Mouse (Mus musculus) adrenal gland, postnatal 14 days (tissue): ENCODE measurements around the gene Fn3k. TPM values are rescaled to one million over a fixed set of nuclear protein-coding genes. Genes with fewer than 3 reads are reported as not detected.
A peak's percentile ranks its signal among the peaks of the same experiment; 100 is the strongest.

Source experiments
- DNase-seq: peaks from one replicate; pipeline ENCODE4 v3.0.0; 2021; ENCODE audit warnings: mixed read lengths
- long read RNA-seq, 2 experiments: library from polyadenylated mRNA; stranded (forward); transcript quantifications; one replicate each; pipeline ENCODE4 v2.0.0; 2021
- total RNA-seq: library from RNA; stranded (reverse); gene quantifications from 2 replicates; pipeline ENCODE4 v1.2.3, GENCODE M21; 2021

The Fn3k gene
- 7.6 and 13.7 TPM in 2 replicates for total RNA-seq
- long read RNA-seq, experiment 1, transcript Fn3k-201 (6 exons, 1,047 nt) = major isoform, 6 of 6 reads
- long read RNA-seq, experiment 1, partial matches to known transcripts = 0 of 6 reads
- long read RNA-seq, experiment 1, other reads (novel, unspliced or antisense) = 0 of 6 reads
- long read RNA-seq, experiment 2, transcript Fn3k-201 (6 exons, 1,047 nt) = major isoform, 5 of 8 reads
- long read RNA-seq, experiment 2, partial matches to known transcripts = 3 of 8 reads
- long read RNA-seq, experiment 2, other reads (novel, unspliced or antisense) = 0 of 8 reads

DNA sequence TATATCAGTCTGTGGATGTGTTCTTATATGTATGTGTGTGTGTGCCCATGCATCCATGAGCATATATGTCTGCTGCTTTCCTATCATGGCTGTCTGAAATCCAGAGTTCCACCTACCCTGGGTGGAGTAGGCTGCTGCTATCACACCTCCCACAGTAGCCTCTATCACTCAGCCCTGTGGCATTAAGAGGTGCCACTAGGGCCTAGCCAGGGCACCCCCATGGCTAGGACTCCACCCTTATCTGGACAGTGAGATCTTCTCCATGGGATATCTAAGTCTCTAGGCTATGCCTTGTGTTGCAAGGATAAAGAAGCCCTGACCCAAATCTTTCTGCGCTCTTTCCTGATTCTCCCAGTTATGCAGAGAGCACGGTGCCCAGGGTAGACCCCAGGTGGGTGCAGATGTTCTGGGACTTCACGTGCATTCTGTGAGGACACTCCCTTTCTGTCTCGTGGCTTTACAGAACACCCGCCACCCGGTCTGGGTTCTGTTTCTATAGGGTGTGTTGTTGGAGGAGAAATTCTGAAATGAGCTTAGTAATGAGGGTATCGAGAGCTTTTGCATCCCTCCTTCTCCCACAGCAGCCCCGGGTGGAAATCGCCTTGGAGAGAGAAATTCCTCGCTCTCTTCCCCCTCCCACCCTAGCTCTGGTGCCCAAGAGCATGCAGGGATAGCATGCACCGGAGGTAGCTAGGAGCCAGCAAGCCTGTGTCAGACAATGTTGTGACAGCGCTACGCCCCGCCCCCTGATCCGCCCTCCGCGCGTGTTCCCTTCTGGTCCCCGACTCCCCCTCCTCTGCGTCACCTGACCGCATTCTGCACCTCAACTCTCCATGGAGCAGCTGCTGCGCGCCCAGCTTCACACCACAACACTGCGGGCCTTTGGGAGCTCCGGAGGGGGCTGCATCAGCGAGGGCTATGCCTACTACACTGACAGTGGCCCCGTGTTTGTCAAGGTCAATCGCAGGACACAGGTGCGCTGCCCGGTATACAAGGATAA lies at the start of gene Fn3k:
Fn3k (plus strand) TSS at position 758 of the 1,000 bp plus-strand sequence.
- DNase-seq = peak; percentile 96

DNA sequence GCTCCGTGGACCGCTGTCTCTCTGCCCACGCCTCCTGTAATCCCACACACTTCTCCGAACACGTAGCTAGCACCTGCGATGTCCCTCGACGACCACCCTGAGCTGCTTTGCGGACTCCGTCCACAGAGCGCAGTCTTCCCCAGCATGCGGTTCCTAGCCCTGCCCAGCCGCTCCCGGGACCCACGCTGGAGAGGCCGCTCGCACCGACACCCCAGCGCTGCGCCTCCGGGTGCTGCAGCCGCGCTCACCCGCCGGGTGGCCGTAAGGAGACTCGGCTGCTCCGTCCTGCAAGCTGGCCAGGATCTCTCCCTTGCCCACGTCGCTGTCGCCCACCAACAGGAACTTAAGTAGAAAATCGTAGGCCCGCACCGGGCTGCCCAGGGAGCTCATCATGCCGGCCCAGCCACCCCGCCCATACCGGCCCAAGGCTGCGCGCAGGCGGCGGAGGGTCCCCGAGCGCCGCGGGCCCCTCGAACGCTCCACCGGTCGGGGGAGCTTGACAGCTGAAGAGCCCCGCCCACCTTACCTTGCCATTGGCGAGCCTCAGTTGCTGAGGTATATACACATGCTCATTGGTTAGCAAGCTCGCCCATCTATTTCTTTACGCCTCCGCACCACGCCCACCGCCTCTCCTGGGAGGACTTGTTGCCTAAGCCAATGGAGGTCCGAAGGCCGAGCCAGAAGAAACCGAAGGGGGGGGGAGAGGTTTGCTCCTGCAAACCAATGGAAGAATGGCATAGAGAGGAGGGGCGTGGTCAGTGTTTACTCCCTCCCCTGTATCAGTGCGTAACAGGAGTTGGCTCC lies 46.8 kb upstream of the Fn3k start, which contains the start of gene Rab40b:
Rab40b (minus strand) TSS at position 502 of the 804 bp plus-strand sequence.
- peak; percentile 97 for DNase-seq

DNA sequence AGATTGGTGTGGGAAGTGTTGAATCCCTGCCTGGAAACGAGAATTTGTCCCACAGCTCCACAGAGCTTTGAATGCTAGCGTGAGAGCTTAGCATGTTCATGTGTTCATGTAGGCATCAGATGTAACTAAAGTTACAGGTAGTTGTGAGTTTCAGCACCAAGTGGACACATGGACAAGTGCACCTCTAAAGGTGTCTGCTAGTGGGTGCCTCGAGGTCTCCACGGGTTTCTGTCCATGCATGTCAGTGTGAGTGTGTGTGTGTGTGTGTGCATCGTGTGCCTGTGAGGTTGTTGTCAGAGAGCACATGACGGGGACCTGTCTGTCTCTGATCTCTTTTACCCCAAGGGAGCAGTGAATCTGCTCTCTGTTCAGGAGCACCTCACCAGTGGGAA lies 46.2 kb upstream of the Fn3k start:
- DNase-seq = no peak

DNA sequence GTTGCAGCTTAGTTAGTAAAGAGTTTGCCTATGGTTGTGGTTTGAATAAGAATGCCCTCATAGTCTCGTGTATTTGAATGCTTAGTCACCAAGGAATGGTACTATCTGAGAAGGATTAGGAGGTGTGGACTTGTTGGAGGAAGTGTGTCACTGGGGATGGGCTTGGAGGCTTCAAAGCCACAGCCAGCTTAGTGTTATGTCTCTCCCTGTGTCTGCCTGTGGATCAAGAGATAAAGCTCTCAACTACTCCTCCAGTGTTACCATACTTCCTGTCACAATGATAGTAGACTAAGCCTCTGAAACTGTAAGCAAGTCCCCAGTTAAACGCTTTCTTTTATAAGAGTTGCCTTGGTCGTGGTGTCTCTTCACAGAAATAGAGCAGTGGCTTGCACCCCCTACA lies 43.9 kb upstream of the Fn3k start:
- DNase-seq = no peak

DNA sequence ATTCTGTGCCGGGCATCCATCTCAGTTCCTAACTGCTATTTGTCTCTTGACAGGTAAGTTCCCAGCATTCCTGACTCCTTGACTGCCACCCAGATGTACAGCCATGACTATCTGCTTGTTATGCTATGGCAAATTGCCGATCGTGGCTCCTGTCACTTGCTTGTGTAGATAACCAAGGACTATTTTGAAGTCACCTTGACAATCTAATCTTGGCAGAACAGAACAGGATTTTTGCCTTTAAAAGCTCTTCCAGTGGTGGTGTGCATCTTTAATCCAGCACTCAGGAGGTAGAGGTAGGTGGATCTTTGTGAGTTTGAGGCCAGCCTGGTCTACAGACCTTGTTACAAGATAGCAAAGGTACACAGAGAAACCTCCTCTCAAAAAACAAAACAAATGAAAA lies 42.3 kb upstream of the Fn3k start:
- DNase-seq = no peak

DNA sequence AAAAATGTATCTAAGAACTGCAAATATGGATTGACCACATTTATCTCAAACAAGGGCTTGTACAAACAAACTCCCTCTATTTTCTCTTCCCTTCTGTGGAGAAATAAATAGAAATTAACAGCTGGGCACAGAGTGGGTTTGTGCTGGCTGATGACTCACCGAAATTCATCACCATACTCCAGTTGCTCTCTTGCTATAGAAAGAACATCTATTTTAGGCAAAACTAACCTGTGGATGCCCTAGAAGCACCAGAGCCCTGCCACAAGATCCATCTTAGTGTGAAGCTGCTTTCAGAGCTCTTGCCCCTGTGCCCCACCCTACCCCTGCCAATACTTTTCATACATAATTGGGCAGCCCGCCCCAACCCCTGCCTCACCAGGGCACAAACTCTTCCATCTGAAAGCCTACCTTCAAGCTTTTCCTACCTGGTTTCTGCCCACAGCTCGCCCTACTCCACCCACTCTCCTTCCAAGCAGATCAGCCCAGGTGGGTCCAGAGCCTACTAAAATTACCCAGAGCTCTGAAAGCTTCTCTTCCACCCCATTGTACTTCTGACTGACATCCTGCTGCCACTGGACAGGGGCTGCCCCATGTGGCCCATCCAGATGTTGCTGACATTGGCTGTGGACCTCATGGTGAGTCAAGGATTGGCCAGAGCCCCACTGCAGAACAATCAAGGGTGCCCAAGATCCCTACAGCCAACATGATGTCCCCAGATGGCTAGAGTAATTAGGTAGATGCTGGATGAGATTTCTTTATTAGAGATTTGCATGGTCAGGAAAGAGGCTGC lies 27.2 kb upstream of the Fn3k start:
- DNase-seq = no peak

DNA sequence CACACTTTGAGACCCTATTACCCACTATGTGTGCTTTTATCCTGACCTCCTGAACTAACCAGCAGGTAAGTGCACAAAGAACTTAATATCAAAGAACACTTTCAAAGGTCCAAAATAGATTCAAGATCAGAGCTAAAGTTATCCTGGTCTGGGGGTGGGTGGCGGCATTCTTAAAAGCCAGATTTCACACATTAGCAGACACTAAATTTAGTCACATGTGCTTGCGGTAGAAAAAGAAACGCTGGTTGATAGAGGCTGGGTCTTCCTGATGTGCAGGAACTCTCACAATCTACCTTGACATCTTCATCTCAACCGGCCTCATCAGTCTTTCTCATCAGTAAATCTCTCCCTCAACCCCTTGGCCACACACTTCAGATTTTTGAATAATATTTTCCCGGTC lies 20.0 kb upstream of the Fn3k start:
- no peak for DNase-seq

DNA sequence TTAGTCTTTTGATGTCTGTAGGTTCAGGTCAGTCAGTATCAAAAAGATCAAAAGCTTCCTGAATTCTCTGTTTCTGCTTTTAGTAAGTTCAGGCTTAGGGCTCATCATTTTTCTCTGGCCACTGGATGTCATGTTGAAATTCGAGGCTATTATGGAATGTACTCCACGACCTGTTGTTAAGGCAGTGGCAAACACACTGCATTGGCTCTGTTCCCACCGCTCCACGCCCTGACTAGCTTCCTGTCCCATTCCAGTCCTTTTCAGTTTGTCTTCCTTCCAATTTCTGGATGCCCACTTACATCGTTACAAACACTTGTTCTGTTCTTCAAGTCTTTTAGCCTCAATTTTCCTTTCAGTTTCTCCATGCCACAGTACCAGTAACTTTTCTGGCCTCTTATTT lies 19.4 kb upstream of the Fn3k start:
- no peak for DNase-seq

DNA sequence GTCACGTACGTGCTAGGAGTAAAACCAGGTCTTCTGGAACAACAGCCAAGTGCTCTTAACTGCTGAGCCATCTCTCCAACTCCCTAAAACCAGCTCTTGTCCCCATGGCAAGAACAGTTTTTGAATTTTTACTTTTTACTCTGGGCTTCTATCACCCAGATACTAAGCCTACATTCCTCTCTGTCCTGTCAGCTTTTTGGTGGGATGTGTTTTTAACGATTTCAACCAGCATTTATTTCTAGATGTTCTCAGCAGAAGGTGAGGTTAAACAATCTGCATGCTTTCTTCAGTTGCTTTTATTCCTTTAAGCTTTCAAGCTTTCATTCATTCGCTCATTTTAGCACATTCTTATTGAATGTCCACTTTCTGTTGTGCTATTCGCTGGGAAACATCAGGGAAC lies 16.7 kb upstream of the Fn3k start:
- no peak for DNase-seq

DNA sequence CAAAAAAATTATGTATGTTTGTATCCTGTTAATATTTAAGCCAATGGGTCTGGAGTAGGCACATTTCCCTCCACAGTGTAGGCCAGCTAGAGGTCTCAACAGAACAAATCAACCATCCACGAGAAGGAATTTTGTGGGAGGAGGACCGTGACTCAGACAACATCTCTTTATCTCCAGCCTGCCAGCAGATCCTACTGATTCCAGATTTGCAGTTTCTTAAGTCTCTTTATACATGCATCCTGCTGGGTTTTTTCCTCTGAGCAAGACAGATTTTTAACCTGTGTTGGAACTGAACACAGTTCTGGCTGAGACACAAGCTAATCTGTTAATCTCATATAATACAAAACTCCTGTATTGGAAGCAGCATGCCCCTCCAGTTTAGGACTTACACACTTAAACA lies 15.8 kb upstream of the Fn3k start:
- no peak for DNase-seq

DNA sequence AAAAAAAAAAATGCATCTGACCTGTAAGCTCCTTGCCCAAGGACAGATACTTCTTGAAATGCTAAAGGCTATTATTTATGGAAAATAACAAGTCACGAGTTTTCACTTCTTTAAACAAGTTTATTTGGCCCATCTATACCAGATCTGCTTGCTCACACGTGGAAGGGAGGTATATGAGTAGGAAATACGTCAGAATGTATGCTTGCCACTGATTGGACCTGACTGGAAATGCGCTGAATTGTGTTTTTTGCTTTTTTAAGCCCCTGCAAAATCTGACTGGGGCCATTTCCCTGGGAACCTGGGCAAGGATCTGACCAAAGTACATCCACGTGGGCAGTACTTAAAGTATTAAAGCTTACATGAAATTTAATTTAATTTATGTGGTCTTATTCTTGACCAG lies 14.3 kb upstream of the Fn3k start:
- DNase-seq = no peak

DNA sequence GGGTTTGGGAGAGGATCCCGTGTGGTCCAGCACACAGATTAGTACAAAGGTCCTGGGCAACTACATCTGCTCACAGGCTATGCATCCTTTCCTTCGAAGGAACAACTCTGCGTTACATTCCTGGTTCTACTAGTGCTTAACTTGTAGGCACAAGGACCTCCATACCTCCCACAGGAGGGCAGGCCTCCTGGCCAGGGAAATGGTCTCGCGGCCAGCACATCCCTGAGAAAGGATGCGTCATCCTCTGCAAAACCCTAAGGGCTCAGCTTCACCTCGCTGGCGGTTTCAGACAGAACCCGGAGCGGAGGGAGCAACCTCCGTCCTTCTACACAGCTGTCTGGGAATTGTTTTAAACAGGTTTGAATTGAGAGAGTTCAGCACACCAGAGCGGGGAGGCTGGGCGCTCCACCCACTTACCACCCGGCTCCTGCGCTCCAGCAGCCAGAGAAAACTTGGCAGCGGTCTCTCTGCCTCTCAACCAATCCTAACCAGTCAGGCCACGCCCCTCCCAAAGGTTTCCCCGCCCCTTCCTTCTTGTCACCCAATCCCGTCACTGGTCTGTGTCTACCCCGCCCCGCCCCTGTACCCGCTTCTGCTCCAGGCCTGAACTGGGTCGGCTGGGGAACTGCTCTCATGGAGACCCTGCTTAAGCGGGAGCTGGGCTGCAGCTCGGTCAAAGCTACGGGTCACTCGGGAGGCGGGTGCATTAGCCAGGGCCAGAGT lies 13.7 kb upstream of the Fn3k start, which contains the start of gene Fn3krp:
Fn3krp (plus strand) TSS at position 572 of the 723 bp plus-strand sequence.
- peak; percentile 99 for DNase-seq

DNA sequence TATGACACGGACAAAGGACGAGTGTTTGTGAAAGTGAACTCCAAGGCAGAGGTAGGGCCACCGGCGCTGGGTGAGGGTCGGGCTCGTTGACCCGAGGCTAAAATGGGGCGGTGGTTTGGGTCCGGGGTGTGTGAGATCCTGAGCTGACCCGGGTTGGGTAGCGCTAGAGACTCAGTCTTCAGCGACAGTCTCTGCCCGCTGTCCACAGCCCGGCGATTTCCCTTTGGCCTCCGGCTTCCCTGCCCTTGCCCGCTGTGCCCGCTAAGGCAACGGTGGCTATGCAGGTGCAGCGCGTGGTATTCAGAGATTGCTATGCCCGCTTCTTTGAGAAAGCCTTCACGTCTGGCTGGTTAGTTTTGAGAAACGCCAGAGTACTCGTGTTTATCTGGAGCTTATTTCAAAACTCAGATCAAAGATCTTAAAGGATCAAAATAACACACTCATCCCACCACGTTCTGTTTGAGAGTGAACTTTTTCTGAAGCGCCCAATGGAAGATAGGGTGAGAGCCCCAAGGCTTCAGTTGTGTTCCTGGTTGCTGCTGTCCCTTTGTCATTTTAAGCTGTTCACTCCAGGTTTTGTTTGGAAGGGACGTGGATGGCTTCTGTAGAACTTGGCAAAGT lies 13.1 kb upstream of the Fn3k start:
- DNase-seq = no peak

DNA sequence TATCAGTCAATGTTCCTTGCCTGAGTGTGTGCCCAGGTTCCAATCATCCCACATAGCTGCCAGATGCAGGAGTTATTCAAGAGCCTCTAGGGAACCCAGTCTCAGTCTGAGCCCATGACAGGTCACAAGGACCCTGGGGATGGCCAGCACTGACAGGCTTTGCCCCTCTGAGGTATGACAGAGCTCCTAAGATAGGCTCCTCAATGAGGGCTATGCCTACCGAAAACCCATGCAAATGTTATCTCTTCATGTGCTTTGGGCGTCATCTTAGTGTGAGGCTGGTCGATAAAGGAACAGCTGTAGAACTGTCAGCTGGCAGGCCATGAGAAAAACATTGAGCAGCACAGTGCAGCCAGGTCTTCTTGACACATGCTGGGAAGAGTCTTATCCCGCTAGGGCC lies 1.3 kb upstream of the Fn3k start:
- no peak for DNase-seq

DNA sequence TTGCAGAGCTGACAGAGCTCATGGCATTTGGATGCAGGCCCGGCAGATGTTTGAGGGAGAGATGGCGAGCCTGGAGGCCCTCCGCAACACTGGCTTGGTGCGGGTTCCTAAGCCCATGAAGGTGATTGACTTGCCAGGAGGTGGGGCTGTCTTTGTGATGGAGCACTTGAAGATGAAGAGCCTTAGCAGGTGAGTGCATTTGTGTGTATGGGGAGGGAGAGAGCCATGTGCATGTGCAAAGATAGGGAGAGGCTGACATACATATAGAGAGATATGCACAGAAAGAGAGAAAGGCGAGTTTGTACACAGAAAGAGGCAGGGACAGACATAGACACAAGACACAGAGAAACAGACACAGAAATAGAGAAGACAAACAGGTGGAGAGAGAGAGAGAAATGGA lies 2.5 kb downstream of the Fn3k start:
- no peak for DNase-seq

DNA sequence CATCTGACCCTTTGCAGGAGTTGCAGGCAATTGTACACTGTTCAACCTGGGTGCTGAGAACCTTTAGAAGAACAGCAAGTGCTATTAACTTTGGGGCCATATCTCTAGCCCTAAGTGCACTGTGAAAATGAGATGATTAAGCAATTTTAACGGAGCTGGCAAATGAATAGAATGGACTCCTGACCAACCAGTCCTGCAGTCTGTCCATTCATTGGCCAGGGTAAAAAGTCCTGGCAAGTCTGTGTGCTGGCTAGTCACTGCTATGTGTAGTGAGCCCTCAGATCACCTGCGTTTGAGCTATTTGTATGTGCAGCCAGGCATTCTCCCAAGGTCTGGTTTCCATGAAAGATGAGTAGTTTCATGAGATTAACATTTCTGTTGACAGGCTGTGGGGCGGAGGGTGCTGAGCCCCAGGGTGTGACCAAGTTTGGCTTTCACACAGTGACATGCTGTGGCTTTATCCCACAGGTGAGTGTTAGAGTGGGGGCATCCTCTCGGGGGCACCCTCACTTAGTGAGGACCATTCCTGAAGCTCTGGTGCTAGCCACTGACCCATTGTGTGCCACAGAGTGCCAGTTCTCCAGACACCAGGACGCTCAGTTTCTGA lies 5.1 kb downstream of the Fn3k start:
- no peak for DNase-seq

DNA sequence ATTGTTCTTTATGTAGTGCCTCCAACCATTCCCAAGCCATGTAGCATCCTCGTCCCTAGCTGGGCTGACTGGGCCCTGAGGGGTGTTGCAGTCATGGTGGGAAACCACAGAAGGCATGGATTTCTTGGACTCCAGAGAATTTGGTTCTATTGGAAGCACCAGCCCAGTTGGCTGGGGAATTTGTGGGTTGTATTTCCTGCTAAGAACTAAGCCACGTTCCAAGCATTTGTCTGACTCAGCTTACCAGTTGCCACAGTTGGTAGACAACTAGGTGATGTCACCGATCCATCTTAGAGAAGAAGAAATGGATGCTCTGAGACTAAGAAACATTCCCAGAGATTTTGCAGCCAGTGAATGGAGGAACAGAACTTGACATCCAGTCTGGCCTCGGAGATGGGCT lies 6.9 kb downstream of the Fn3k start:
- no peak for DNase-seq

DNA sequence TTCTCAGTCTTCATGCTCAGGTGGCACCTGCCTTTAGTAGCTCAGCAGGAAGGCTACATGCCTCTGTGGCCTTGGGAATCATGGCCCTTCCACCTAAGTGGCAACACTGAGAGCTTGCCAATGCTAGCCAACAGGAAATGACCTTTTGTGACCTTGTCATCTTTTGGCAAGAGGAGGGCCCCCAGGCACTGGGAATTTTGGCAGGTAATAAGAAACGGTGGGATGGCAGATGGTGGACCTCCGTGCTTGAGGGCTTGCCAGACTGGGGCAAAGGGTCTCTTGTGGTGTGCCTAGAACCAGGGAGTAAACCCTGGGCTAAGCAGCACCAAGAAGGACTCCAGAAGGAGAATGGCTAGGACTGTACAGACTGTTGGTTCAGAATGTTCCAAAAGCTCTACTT lies 7.4 kb downstream of the Fn3k start:
- no peak for DNase-seq

DNA sequence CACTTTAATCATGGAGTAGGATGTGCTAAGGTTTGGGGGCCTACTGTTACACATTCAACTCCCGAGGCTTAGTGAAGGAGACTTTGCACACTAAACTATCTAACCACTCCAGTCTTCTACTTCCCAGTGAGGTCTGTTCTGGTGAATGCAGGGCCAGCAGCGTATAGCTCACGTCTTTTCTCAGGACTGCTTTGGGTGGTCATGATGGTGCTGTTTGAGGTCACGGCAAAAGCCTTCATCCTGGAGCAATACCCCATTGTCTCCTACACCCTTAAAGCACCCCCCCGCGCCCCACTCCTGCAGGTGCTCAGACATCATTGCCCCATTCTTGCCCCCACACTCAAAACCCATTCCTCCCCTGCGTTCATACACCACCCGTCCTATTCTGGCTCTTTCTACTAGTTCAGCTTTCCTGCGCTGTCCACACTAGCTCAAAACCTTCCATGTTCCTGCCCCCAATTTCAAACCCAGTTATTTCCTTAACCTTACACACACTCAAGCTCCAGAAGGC lies 16.6 kb downstream of the Fn3k start:
- no peak for DNase-seq
